ENCODE assay signal across 10 mouse cellular contexts in the genomic region with DNA sequence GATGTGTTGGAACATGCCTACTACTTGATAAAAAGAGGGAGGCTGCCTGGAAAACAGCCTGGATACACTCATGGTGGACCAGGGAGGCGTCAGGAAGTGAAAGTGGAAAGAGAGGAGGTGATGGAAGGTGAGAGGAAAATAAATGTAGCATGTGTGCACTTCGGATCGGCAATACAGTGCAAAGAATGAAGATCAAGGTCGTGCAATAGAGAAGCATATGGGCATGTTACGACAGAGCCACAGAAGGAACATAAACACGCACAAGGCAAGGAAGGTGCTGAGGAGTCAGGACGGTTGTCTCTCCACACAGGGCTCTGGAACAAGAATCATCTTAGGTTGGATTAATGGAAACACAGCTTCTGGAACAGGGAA. TPM values are rescaled to one million over a fixed set of nuclear protein-coding genes. Genes with fewer than 3 reads are reported as not detected.
A peak's percentile ranks its signal among the peaks of the same experiment; 100 is the strongest.
DNase-seq lines count a peak whose midpoint lies in the region; ATAC-seq and TF ChIP-seq lines count a peak whose summit lies in the region.
"Had no signal": no experiment of that assay in that cellular context is flagged by ENCODE, and none has a peak within 500 bp of the region (broad histone marks: within the 10 kb centered on the region; RNA-seq: fewer than 3 reads in every experiment).

No protein-coding gene starts in this region.

- peak overlapping the region; percentile 83 for H3K4me2 ChIP-seq in liver, embryonic 12.5 days

- no peak for ATAC-seq in liver, embryonic 12.5 days
- ATAC-seq in frontal cortex, adult (ENCODE audit: low TSS enrichment), result no peak

- H3K4me1 ChIP-seq in bone marrow, adult 2 months (ENCODE audit: control insufficient read depth, insufficient read depth, low read length), result peaks cover 2% of the 10 kb centered on the region; the same call in 1 of the 2 replicates
- H3K4me1 ChIP-seq in embryonic fibroblast, embryonic 13.5 days (ENCODE audit: control insufficient read depth, insufficient read depth, low read length), result peaks cover 14% of the 10 kb centered on the region
- peaks cover 38% of the 10 kb centered on the region for H3K4me1 ChIP-seq in liver, embryonic 12.5 days

- peak overlapping the region; percentile 87 for H3K9ac ChIP-seq in liver, embryonic 12.5 days

- no peaks in the 10 kb centered on the region for H3K9me3 ChIP-seq in liver, embryonic 12.5 days (replicated peaks)

- 27% methylated on average over 7 of the region's 7 CpGs for WGBS in bone marrow, adult 2 months
- 40% methylated on average over 7 of the region's 7 CpGs for WGBS in liver, embryonic 12.5 days (ENCODE audit: insufficient replicate concordance)

- H3K36me3 ChIP-seq in liver, embryonic 12.5 days, result no peaks in the 10 kb centered on the region

- no peak for DNase-seq in layer of hippocampus, adult 2 months (ENCODE audit: low spot score in 2 of 2)
- DNase-seq in layer of hippocampus, postnatal 25 days (ENCODE audit: extremely low spot score in 1 of 2, low spot score in 1 of 2), result no peak
- no peak for DNase-seq in ovary, postnatal 14 days (ENCODE audit: low spot score)
- DNase-seq in cerebellum, adult 11 months, result no peak
- DNase-seq: kidney, adult 11 months; thymus, adult 2 months had no signal

- H3K4me3 ChIP-seq in layer of hippocampus, adult 2 months, result no peak overlapping the region
- H3K4me3 ChIP-seq in bone marrow, adult 2 months (replicated peaks; ENCODE audit: control insufficient read depth, low read depth, low read length), result no peak overlapping the region
- peak overlapping the region; percentile 7; the same call in 1 of the 2 replicates for H3K4me3 ChIP-seq in embryonic fibroblast, embryonic 13.5 days (ENCODE audit: insufficient read depth, low read length)
- no peak overlapping the region for H3K4me3 ChIP-seq in liver, embryonic 12.5 days

- no peaks in the 10 kb centered on the region for H3K27me3 ChIP-seq in liver, embryonic 12.5 days (replicated peaks)

- H3K27ac ChIP-seq in layer of hippocampus, adult 2 months, result peak overlapping the region; percentile 100
- peak overlapping the region; percentile 9; the same call in 1 of the 2 replicates for H3K27ac ChIP-seq in bone marrow, adult 2 months (ENCODE audit: control insufficient read depth, insufficient read depth, low read depth, low read length, poor library complexity)
- H3K27ac ChIP-seq in embryonic fibroblast, embryonic 13.5 days (ENCODE audit: insufficient read depth, low read length), result peak overlapping the region; percentile 100
- peak overlapping the region; percentile 99; the same call in 1 of the 2 replicates for H3K27ac ChIP-seq in liver, embryonic 12.5 days

- no peak for TF ChIP-seq POLR2A in bone marrow, adult 2 months (IDR thresholded peaks at IDR 0.05; ENCODE audit: borderline replicate concordance, control insufficient read depth, low read depth, low read length)
- TF ChIP-seq POLR2A in embryonic fibroblast, embryonic 13.5 days (IDR thresholded peaks at IDR 0.05; ENCODE audit: low read depth, low read length), result 0 out of 2 replicates have a peak, but pooled peaks have one; percentile 9

- TF ChIP-seq CTCF in layer of hippocampus, adult 2 months (conservative IDR thresholded peaks at IDR 0.05), result no peak
- TF ChIP-seq CTCF in bone marrow, adult 2 months (IDR thresholded peaks at IDR 0.05; ENCODE audit: control insufficient read depth, insufficient read depth, low read length), result no peak
- TF ChIP-seq CTCF in embryonic fibroblast, embryonic 13.5 days (IDR thresholded peaks at IDR 0.05; ENCODE audit: borderline replicate concordance, insufficient read depth, low read length), result no peak

RNA-seq across cellular contexts. Expression of a gene that starts 59.9 kb away (rescaled TPM):
- total RNA-seq in layer of hippocampus, adult 2 months (2021), result 10 to 100 TPM; 83.2 to 88.6 TPM
- 10 to 100 TPM; 68.5 to 88.4 TPM for total RNA-seq in layer of hippocampus, postnatal 25 days (2021)
- 38.2 and 76.0 TPM in 2 replicates for polyA plus RNA-seq in bone marrow, adult 2 months (2011; ENCODE audit: insufficient read depth, insufficient read length, low replicate concordance, missing spikeins)
- polyA plus RNA-seq in embryonic fibroblast, embryonic 13.5 days (2011; ENCODE audit: insufficient read length, low read depth, missing spikeins), result 43.9 and 52.1 TPM in 2 replicates
- polyA plus RNA-seq in liver, embryonic 12.5 days (2016; fragmentation: Nextera tagmentation; extraction: Ambion mirVana), result 14.7 TPM in 2 replicates

Comparison
In these comparisons a context has a peak if more than half of its experiments do, and no peak if none do; other contexts are left out.
1. H3K27ac ChIP-seq: peak in every context shown above with its lines; median percentile 100 in layer of hippocampus, adult 2 months; 100 in embryonic fibroblast, embryonic 13.5 days; 99 in liver, embryonic 12.5 days; 9 in bone marrow, adult 2 months.